9 mouse cellular contexts compared by ENCODE assay signal in the genomic region with DNA sequence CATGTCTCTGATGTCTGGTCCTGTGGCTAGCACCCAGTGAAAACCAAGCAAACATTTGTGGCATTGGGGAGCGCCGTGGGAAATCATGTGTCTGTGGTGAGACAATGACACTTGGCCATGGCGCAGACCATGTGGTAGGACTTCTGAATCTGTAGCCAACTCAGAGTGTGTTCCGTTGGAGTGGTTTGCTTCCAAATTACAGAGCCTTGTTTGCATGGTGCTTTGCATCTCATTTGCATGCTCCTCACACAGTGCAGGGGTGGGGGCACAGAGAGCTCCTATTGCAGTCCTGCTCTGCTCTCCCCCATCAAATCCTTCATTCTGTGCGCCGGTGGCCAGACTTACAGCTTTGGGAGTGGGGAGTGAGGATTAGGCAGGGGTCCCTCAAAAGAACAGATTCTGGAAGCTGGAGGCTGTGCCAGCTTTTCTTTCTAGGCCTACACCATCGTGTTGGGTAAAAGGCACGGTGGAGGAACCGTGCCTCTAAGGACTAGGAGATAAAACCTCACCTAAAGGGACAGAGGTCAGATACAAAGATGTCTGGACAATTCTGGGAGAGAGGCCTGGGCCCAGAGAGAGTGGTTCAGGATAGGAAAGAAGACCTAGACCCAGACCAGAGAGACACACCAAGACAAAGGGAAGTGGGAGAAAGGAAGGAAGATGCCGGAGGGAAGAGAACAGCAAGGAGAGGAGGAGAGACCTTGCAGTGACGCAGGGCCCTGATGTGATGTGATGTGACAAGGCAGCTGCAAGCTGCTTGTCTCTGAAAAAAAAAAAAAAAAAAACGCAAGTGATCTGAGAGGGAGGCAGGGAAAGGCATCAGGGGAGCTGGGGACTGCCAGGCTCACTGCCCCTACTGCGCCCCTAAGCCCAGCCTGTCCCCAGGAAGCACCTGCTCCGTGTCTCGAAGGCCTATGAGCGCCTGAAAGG.
DNase-seq lines count a peak whose midpoint lies in the region; ATAC-seq lines count a peak whose summit lies in the region.
"Had no signal": no experiment of that assay in that cellular context is flagged by ENCODE, and none has a peak within 500 bp of the region (broad histone marks: within the 10 kb centered on the region; RNA-seq: fewer than 3 reads in every experiment).

No protein-coding gene starts in this region.

- peaks cover 39% of the 10 kb centered on the region for H3K4me1 ChIP-seq in forebrain, embryonic 14.5 days (ENCODE audit: control insufficient read depth, insufficient read depth, low read length)
- peaks cover 58% of the 10 kb centered on the region for H3K4me1 ChIP-seq in midbrain, embryonic 13.5 days (replicated peaks)
- H3K4me1 ChIP-seq in intestine, embryonic 15.5 days (replicated peaks), result no peaks in the 10 kb centered on the region
- no peaks in the 10 kb centered on the region for H3K4me1 ChIP-seq in intestine, embryonic 16.5 days (ENCODE audit: control insufficient read depth, insufficient read depth, low read length)

- no peaks in the 10 kb centered on the region for H3K27me3 ChIP-seq in forebrain, embryonic 14.5 days (replicated peaks; ENCODE audit: control insufficient read depth, insufficient read depth, low read length)
- no peaks in the 10 kb centered on the region for H3K27me3 ChIP-seq in midbrain, embryonic 13.5 days
- no peaks in the 10 kb centered on the region for H3K27me3 ChIP-seq in intestine, embryonic 15.5 days (replicated peaks)
- no peaks in the 10 kb centered on the region for H3K27me3 ChIP-seq in intestine, embryonic 16.5 days (replicated peaks; ENCODE audit: control insufficient read depth, insufficient read depth, low read length)

- WGBS in forebrain, embryonic 14.5 days, result 14% methylated on average over 16 of the region's 16 CpGs
- 23% methylated on average over 16 of the region's 16 CpGs for WGBS in midbrain, embryonic 13.5 days
- 65% methylated on average over 16 of the region's 16 CpGs for WGBS in intestine, embryonic 15.5 days
- 65% methylated on average over 15 of the region's 16 CpGs for WGBS in intestine, embryonic 16.5 days

- peak overlapping the region; percentile 98 for H3K27ac ChIP-seq in forebrain, embryonic 14.5 days (ENCODE audit: low read depth, low read length)
- peak overlapping the region; percentile 97 for H3K27ac ChIP-seq in midbrain, embryonic 13.5 days
- H3K27ac ChIP-seq in intestine, embryonic 15.5 days, result no peak overlapping the region
- H3K27ac ChIP-seq in intestine, embryonic 16.5 days (ENCODE audit: low read length), result no peak overlapping the region

- peak; percentile 89 for ATAC-seq in forebrain, embryonic 14.5 days
- peak; percentile 79 for ATAC-seq in midbrain, embryonic 13.5 days
- ATAC-seq in intestine, embryonic 15.5 days, result no peak
- no peak for ATAC-seq in intestine, embryonic 16.5 days

- no peak overlapping the region for H3K4me3 ChIP-seq in forebrain, embryonic 14.5 days (ENCODE audit: low read depth, low read length)
- H3K4me3 ChIP-seq in midbrain, embryonic 13.5 days (replicated peaks), result no peak overlapping the region
- no peak overlapping the region for H3K4me3 ChIP-seq in intestine, embryonic 15.5 days (replicated peaks)
- H3K4me3 ChIP-seq in intestine, embryonic 16.5 days (ENCODE audit: low read length), result no peak overlapping the region

- H3K9ac ChIP-seq in forebrain, embryonic 14.5 days (ENCODE audit: low read length), result peak overlapping the region; percentile 42
- peak overlapping the region; percentile 36; the same call in 1 of the 2 replicates for H3K9ac ChIP-seq in midbrain, embryonic 13.5 days (replicated peaks)
- no peak overlapping the region for H3K9ac ChIP-seq in intestine, embryonic 15.5 days
- no peak overlapping the region for H3K9ac ChIP-seq in intestine, embryonic 16.5 days (ENCODE audit: low read depth, low read length)

- DNase-seq in MN1 (ENCODE audit: low spot score), result peak; percentile 62
- DNase-seq in forebrain, embryonic 14.5 days (ENCODE audit: low spot score), result peak; percentile 96
- peak; percentile 74 to 89 for DNase-seq in layer of hippocampus, postnatal 14 days (ENCODE audit: low spot score in 2 of 2)
- no peak for DNase-seq in gastrocnemius, postnatal 4 days (ENCODE audit: low spot score in 2 of 2)
- DNase-seq in heart, adult 8-10 months (ENCODE audit: low spot score), result no peak
- DNase-seq: adrenal gland, postnatal 10 days had no signal

- H3K9me3 ChIP-seq in forebrain, embryonic 14.5 days (replicated peaks; ENCODE audit: control insufficient read depth, low read length), result no peaks in the 10 kb centered on the region
- H3K9me3 ChIP-seq in midbrain, embryonic 13.5 days, result no peaks in the 10 kb centered on the region
- H3K9me3 ChIP-seq in intestine, embryonic 15.5 days, result no peaks in the 10 kb centered on the region
- no peaks in the 10 kb centered on the region for H3K9me3 ChIP-seq in intestine, embryonic 16.5 days (ENCODE audit: control insufficient read depth, low read length)

- H3K4me2 ChIP-seq in forebrain, embryonic 14.5 days (ENCODE audit: low read length), result peak overlapping the region; percentile 21; the same call in 1 of the 2 replicates
- H3K4me2 ChIP-seq in midbrain, embryonic 13.5 days (replicated peaks), result peak overlapping the region; percentile 19
- no peak overlapping the region for H3K4me2 ChIP-seq in intestine, embryonic 15.5 days (replicated peaks)
- no peak overlapping the region for H3K4me2 ChIP-seq in intestine, embryonic 16.5 days (ENCODE audit: low read depth, low read length)

- H3K36me3 ChIP-seq in forebrain, embryonic 14.5 days (ENCODE audit: control insufficient read depth, insufficient read depth, low read length), result no peaks in the 10 kb centered on the region
- H3K36me3 ChIP-seq in midbrain, embryonic 13.5 days, result no peaks in the 10 kb centered on the region
- no peaks in the 10 kb centered on the region for H3K36me3 ChIP-seq in intestine, embryonic 15.5 days
- H3K36me3 ChIP-seq in intestine, embryonic 16.5 days (ENCODE audit: control insufficient read depth, insufficient read depth, low read length), result no peaks in the 10 kb centered on the region

Comparison
In these comparisons a context has a peak if more than half of its experiments do, and no peak if none do; other contexts are left out.
1. DNase-seq: peak in MN1 (single experiment), forebrain, embryonic 14.5 days (single experiment) and layer of hippocampus, postnatal 14 days (2 of 2); none in gastrocnemius, postnatal 4 days (0 of 2) and heart, adult 8-10 months (single experiment).
2. ATAC-seq: peak in forebrain, embryonic 14.5 days (single experiment) and midbrain, embryonic 13.5 days (single experiment); none in intestine, embryonic 15.5 days (single experiment) and intestine, embryonic 16.5 days (single experiment).
3. H3K27ac ChIP-seq: peak in forebrain, embryonic 14.5 days (single experiment) and midbrain, embryonic 13.5 days (single experiment); none in intestine, embryonic 15.5 days (single experiment) and intestine, embryonic 16.5 days (single experiment).
4. H3K4me2 ChIP-seq: peak in forebrain, embryonic 14.5 days (single experiment) and midbrain, embryonic 13.5 days (single experiment); none in intestine, embryonic 15.5 days (single experiment) and intestine, embryonic 16.5 days (single experiment).
5. H3K9ac ChIP-seq: peak in forebrain, embryonic 14.5 days (single experiment) and midbrain, embryonic 13.5 days (single experiment); none in intestine, embryonic 15.5 days (single experiment) and intestine, embryonic 16.5 days (single experiment).